Mouse (Mus musculus): ENCODE measurements around the gene Eif4e2. TPM values are rescaled to one million over a fixed set of nuclear protein-coding genes. Genes with fewer than 3 reads are reported as not detected.

The Eif4e2 gene
- polyA plus RNA-seq, 1 experiment from 2014 or later = 135 TPM

DNA sequence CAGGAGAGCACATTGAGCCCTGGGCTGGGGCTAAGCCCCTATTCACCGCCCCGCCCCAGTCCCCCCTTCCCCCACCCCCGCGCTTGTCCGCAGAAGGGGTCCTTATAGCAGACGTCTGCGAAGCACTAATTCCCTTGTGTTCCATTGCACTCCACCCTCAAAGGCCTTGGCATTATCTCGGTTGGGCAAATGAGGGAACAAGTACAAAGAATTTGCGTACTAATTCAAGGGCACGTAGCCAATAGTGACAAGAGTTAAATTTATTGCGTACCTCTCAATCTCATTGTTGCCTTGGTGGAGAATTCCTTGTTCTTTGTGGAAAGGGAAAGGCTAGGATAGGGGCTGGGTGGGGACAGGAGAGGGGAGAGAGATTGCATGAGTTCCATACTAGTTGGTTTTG is 44.0 kb downstream of the Eif4e2 start:
- no peaks in the 10 kb centered on the region for H3K9me3 ChIP-seq (ENCODE audit: control insufficient read depth, low read length)
- H3K4me1 ChIP-seq (replicated peaks; ENCODE audit: control insufficient read depth, insufficient read depth) = no peaks in the 10 kb centered on the region
- H3K9ac ChIP-seq (ENCODE audit: low read length) = no peak overlapping the region
- H3K4me3 ChIP-seq (ENCODE audit: low read depth, low read length) = no peak overlapping the region
- H3K27ac ChIP-seq (replicated peaks) = no peak overlapping the region
- 17% methylated on average over 11 of the region's 11 CpGs for WGBS
- no peaks in the 10 kb centered on the region for H3K36me3 ChIP-seq (ENCODE audit: control insufficient read depth, insufficient read depth, low read length)
- no peak overlapping the region for H3K4me2 ChIP-seq (replicated peaks; ENCODE audit: low read depth)
- no peak for ATAC-seq (ENCODE audit: low FRiP score, low TSS enrichment)
- TF ChIP-seq EP300 (optimal IDR thresholded peaks at IDR 0.05) = no peak
- TF ChIP-seq CTCF (IDR thresholded peaks at IDR 0.05; ENCODE audit: low read depth) = no peak
- no peak for DNase-seq (ENCODE audit: low spot score)
- 0 out of 2 replicates have a peak, but pooled peaks cover 5% of the 10 kb centered on the region for H3K27me3 ChIP-seq (ENCODE audit: control insufficient read depth, insufficient read depth, low read length)

- no peak overlapping the region for H3K27ac ChIP-seq (replicated peaks)
- DNase-seq (ENCODE audit: low spot score) (peak; percentile 19), ATAC-seq (ENCODE audit: low FRiP score, low TSS enrichment) (no peak)
- H3K9ac ChIP-seq (ENCODE audit: low read length) = no peak overlapping the region
- no peaks in the 10 kb centered on the region for H3K36me3 ChIP-seq (ENCODE audit: control insufficient read depth, insufficient read depth, low read length)
- no peaks in the 10 kb centered on the region for H3K4me1 ChIP-seq (replicated peaks; ENCODE audit: control insufficient read depth, insufficient read depth)
- TF ChIP-seq EP300 (optimal IDR thresholded peaks at IDR 0.05) = no peak
- TF ChIP-seq CTCF (IDR thresholded peaks at IDR 0.05; ENCODE audit: low read depth) = peak; percentile 50
- H3K4me3 ChIP-seq (ENCODE audit: low read depth, low read length) = no peak overlapping the region
- H3K4me2 ChIP-seq (replicated peaks; ENCODE audit: low read depth) = no peak overlapping the region
- H3K9me3 ChIP-seq (ENCODE audit: control insufficient read depth, low read length) = no peaks in the 10 kb centered on the region
- 18% methylated on average over 14 of the region's 14 CpGs for WGBS
- 0 out of 2 replicates have a peak, but pooled peaks cover 5% of the 10 kb centered on the region for H3K27me3 ChIP-seq (ENCODE audit: control insufficient read depth, insufficient read depth, low read length)
These were observed 44.8 kb downstream of the Eif4e2 start for GRCm38 (mm10) chr1:87258484-87258883.

- H3K9ac ChIP-seq (ENCODE audit: low read length) = no peak overlapping the region
- no peaks in the 10 kb centered on the region for H3K36me3 ChIP-seq (ENCODE audit: control insufficient read depth, insufficient read depth, low read length)
- no peak overlapping the region for H3K4me3 ChIP-seq (ENCODE audit: low read depth, low read length)
- H3K9me3 ChIP-seq (ENCODE audit: control insufficient read depth, low read length) = no peaks in the 10 kb centered on the region
- H3K27me3 ChIP-seq (ENCODE audit: control insufficient read depth, insufficient read depth, low read length) = peaks cover 9% of the 10 kb centered on the region; the same call in 1 of the 2 replicates
- H3K4me2 ChIP-seq (replicated peaks; ENCODE audit: low read depth) = no peak overlapping the region
- ATAC-seq (ENCODE audit: low FRiP score, low TSS enrichment) = no peak
- no peak for TF ChIP-seq CTCF (IDR thresholded peaks at IDR 0.05; ENCODE audit: low read depth)
- TF ChIP-seq EP300 (optimal IDR thresholded peaks at IDR 0.05) = no peak
- no peak overlapping the region for H3K27ac ChIP-seq (replicated peaks)
- H3K4me1 ChIP-seq (replicated peaks; ENCODE audit: control insufficient read depth, insufficient read depth) = 0 out of 2 replicates have a peak, but pooled peaks cover under 1% of the 10 kb centered on the region
- 69% methylated on average over 2 of the region's 2 CpGs for WGBS
- DNase-seq (ENCODE audit: low spot score) = no peak
These were observed 45.6 kb downstream of the Eif4e2 start for GRCm38 (mm10) chr1:87259316-87259715.

- H3K9ac ChIP-seq (ENCODE audit: low read length) = no peak overlapping the region
- no peaks in the 10 kb centered on the region for H3K9me3 ChIP-seq (ENCODE audit: control insufficient read depth, low read length)
- WGBS = 11% methylated on average over 9 of the region's 9 CpGs
- DNase-seq (ENCODE audit: low spot score) = no peak
- H3K36me3 ChIP-seq (ENCODE audit: control insufficient read depth, insufficient read depth, low read length) = no peaks in the 10 kb centered on the region
- H3K27ac ChIP-seq (replicated peaks) = no peak overlapping the region
- H3K4me2 ChIP-seq (replicated peaks; ENCODE audit: low read depth) = no peak overlapping the region
- no peak overlapping the region for H3K4me3 ChIP-seq (ENCODE audit: low read depth, low read length)
- peaks cover 6% of the 10 kb centered on the region; the same call in 1 of the 2 replicates for H3K4me1 ChIP-seq (replicated peaks; ENCODE audit: control insufficient read depth, insufficient read depth)
- ATAC-seq (ENCODE audit: low FRiP score, low TSS enrichment) = no peak
- no peak for TF ChIP-seq CTCF (IDR thresholded peaks at IDR 0.05; ENCODE audit: low read depth)
- TF ChIP-seq EP300 (optimal IDR thresholded peaks at IDR 0.05) = no peak
- H3K27me3 ChIP-seq (ENCODE audit: control insufficient read depth, insufficient read depth, low read length) = peaks cover 21% of the 10 kb centered on the region; the same call in 1 of the 2 replicates
These were observed 49.5 kb downstream of the Eif4e2 start for GRCm38 (mm10) chr1:87263257-87263656.

DNA sequence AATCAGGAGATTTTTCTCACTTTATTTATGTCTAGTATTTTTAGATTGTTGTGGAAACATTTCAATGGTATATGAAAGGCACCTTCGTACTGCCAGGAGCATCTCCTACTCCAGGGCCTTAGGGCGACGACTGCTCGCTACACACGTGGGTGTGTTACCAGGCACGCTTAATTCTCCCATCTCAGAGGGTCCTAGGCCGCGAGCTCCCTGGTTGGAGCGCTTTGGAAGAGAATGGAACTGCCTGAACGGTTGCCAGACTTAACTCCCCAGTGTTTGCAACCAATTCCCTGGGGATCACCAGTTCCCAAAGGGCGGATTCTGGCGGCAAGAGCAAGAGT is 50.1 kb downstream of the Eif4e2 start:
- Histone ChIP-seq H3K27ac (replicated peaks) (no peak overlapping the region), H3K27me3 (ENCODE audit: control insufficient read depth, insufficient read depth, low read length) (peaks cover 21% of the 10 kb centered on the region; the same call in 1 of the 2 replicates), H3K4me2 (replicated peaks; ENCODE audit: low read depth) (peak overlapping the region; percentile 76), H3K9me3 (ENCODE audit: control insufficient read depth, low read length) (no peaks in the 10 kb centered on the region), H3K36me3 (ENCODE audit: control insufficient read depth, insufficient read depth, low read length) (no peaks in the 10 kb centered on the region), H3K4me1 (replicated peaks; ENCODE audit: control insufficient read depth, insufficient read depth) (peaks cover 6% of the 10 kb centered on the region; the same call in 1 of the 2 replicates), H3K4me3 (ENCODE audit: low read depth, low read length) (peak overlapping the region; percentile 46), H3K9ac (ENCODE audit: low read length) (no peak overlapping the region)
- WGBS = 4% methylated on average over 12 of the region's 12 CpGs
- ATAC-seq (ENCODE audit: low FRiP score, low TSS enrichment) (no peak), DNase-seq (ENCODE audit: low spot score) (no peak)
- TF ChIP-seq EP300 (optimal IDR thresholded peaks at IDR 0.05) = no peak
- TF ChIP-seq CTCF (IDR thresholded peaks at IDR 0.05; ENCODE audit: low read depth) = no peak

- Histone ChIP-seq H3K36me3 (ENCODE audit: control insufficient read depth, insufficient read depth, low read length) (no peaks in the 10 kb centered on the region), H3K27ac (replicated peaks) (no peak within 1 kb of the TSS), H3K9me3 (ENCODE audit: control insufficient read depth, low read length) (no peaks in the 10 kb centered on the region), H3K27me3 (ENCODE audit: control insufficient read depth, insufficient read depth, low read length) (peaks cover 21% of the 10 kb centered on the region; the same call in 1 of the 2 replicates), H3K4me2 (replicated peaks; ENCODE audit: low read depth) (peak within 1 kb of the TSS; percentile 76), H3K4me3 (ENCODE audit: low read depth, low read length) (peak within 1 kb of the TSS; percentile 46), H3K4me1 (replicated peaks; ENCODE audit: control insufficient read depth, insufficient read depth) (peaks cover 6% of the 10 kb centered on the region; the same call in 1 of the 2 replicates), H3K9ac (ENCODE audit: low read length) (peak within 1 kb of the TSS; percentile 55)
- DNase-seq (ENCODE audit: low spot score) = peak; percentile 43
- peak; percentile 48 for ATAC-seq (ENCODE audit: low FRiP score, low TSS enrichment)
- under 1% methylated on average over 69 of the region's 70 CpGs for WGBS
- TF ChIP-seq CTCF (IDR thresholded peaks at IDR 0.05; ENCODE audit: low read depth) (no peak), EP300 (optimal IDR thresholded peaks at IDR 0.05) (no peak)
These were observed 50.7 kb downstream of the Eif4e2 start, which contains the start of gene Efhd1 for GRCm38 (mm10) chr1:87264134-87265006. Gene Efhd1, plus strand, starts transcription at chr1:87264363.

Data from stomach, postnatal 0 days (tissue).